Mouse (Mus musculus) ovary, postnatal 14 days (tissue): ENCODE measurements at regions not wholly inside any gene's neighbourhood (a gene's known extent, or its start where the extent isn't known, plus 50 kb on each side); places are given as distances from the start of the nearest gene placed in this dataset.
"Not testable (repeated sequence)": the region's sequence is repeated elsewhere in the genome, so short reads cannot be mapped to it uniquely, and the experiment has no call there.

Source experiments
- DNase-seq: peaks from one replicate; pipeline ENCODE4 v3.0.0; 2022; ENCODE audit warnings: low spot score

DNA sequence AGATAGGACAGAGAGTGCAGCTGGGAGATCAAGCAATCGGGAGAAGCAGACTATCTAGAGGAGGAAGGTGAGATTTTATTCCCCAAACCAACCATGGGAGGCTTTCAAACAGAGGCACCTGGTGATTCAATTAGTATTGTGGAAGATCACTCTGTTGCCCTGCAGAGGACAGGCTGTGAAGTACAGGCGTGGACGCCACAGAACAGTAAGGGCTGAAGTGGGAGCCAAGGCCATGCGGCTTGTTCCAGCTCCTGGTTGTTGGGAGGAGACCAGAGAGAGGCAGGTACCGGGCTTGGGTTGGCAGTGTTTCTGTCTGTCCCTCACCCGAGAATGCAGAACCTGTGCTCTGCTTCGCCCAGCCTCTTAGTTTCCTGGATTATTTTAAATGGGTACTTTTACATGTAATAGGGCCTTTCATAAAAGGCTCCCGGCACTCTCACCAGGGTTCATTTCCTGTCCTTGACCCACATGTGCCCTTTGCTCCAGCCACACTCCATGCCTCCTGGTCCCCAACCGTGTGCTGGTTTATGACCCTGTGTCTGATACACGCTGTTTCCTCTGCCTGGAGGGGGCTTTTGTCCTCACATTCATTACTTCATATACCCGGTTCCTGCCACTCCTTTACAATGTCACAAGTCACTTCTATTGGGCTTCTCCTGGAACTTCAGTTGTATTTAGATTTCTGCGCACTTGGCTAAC, 58.3 kb downstream of the Vcpkmt start:
- no peak for DNase-seq

DNA sequence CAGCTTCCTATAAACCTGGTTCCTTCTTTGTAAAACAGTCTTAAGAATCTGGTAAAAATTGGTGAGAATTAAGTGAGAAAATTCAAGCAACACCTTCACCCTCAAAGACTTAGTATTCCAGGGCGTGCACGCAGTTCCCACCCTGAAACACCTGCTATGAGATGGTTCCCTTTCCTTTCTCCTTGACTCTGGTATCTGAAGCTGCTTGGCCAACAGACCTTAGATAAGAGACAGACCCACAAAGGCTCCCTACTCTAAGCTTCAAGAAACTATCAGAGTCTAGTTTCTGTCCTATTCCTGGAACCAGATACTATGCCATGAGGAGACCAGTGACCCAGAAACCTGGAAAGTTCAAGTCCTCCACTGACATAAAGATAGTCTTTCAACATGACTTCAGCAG, 63.0 kb downstream of the Vcpkmt start:
- no peak for DNase-seq

DNA sequence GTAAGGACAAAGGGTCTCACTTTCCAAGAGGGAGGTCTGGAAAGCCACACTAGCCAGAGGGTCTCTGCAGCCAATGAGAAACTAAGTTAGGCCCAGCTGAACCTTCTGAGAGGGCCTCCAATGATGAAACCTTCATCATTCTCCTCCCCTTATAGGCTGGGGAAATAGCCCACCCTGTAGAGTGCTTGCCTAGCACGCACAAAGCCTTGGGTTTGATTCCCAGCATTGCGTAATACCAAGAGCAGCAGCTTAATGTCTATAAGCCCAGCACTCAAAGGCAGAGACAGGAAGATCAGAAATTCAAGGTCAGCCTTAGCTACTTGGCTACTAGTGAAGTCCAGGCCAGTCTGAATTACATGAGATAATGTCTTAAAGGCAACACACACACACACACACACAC, 63.8 kb downstream of the Vcpkmt start:
- DNase-seq, result no peak

DNA sequence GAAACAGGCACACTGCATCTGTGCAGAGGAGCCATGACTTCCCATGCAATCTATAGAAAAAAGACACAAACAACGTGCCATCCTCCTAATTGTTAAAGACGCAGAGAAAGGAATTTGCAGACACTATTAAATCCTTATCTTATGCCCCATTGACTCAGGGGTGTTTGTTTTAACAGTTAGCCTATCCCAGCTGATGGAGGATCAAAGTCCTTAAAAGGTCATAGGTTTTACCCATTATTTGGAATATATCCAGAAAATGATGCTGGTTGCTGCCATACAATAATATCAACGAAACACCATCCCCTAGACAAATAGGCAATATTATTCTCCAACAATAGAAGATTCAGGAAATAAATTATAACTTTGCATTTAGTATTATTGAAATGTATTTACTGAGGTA, 65.2 kb downstream of the Vcpkmt start:
- DNase-seq, result no peak

DNA sequence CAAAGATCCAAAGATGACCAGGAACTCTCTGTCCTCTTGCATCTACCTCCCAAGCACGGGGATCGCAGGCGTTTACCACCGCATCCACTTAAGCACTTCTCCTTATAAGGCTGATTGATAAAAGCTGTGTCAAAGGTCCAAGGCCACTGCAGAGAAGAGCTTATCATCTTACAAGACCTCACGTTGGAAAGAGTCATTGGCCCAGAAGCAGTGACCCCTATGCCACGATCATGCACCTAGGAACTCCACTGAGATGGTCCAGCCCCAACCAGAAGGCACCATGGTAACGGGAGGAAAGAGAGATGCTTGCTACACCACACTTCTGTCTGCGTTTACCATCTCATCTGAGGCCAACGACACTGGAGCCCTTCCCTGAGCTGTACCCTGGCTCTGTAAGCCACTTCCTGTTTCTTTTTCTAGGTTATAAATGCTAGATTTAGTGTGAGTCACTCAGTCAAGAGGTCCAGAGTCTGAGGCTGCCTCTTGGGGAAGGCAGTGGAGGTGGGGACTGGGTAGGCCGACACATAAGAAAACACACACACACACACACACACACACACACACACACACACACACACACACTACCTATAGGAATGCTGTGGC, 66.4 kb downstream of the Vcpkmt start:
- DNase-seq, result no peak

DNA sequence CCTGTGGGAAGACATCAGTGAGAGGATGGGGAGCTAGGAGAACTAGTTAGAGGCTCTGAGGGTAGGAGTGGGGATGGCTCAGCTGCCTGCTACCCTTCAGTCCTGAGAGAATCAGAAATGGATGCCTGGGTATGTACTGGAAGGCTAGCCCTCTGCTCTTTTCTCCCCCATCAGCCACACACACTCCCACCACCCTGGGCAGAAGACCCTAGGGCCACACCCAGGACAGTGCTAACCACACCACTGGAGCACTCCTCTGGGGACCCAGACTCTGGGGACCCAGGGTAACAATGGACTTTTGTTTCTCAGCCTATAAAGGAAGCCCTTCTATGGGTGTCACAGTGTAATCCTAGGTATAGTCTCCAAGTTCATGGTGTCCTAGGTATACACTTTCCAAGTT, 67.0 kb downstream of the Vcpkmt start:
- no peak for DNase-seq

DNA sequence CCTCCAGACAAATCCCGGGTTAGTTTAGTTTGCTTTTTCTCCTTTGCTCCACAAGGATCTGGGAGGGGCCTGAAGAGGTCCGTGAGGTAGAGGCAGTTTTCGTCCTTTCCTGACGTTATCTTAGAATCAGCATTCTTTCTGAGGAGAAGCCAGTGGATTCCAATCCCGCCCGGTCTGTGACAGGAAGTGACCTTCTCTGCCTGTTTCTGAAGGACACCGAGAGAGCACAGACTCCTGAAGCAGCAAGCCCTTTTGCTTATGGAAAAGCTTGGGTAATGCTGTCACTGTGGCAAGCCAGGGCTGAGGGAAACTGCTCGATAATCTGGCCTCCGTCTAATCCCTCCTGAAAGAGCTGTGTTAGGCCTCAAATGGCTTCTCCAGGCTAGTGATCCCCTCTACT, 67.7 kb downstream of the Vcpkmt start:
- no peak for DNase-seq

DNA sequence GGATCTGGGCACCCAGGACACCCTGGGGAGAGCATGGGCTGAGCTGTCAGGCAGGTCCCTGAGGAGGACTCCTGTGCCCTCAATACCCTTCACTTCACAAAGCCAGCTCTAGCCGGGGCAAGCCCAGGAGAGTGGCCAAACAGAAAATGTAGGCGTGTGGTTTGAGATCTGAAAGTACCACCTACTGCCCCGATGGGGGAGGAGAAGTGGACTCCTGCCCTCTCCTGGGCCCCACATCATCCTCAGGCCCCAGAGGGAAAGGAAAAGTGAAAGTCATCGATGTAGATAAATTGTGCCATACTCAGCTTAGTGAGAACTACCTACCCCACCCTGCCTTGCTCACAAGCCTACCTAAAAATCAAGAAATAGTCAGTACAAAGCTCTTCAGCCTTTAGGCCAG, 69.7 kb downstream of the Vcpkmt start:
- DNase-seq, result no peak

DNA sequence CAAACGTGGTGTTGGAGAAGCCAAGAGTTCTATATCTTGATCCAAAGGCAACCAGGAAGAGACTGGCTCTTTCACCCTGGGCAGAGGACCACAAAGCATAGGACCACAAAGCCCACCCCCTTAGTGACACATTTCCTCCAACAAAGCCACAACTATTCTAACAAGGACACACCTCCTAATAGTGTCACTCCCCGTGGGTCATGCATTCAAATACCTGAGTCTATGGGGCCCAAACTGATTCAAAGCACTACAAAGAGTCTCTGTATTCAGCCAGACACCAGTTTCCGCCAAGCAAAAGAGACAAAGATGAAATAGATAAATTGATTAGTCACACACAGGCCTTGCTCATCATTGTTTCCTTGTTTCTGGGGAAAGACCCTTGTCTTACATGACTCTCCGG, 72.1 kb downstream of the Vcpkmt start:
- no peak for DNase-seq

DNA sequence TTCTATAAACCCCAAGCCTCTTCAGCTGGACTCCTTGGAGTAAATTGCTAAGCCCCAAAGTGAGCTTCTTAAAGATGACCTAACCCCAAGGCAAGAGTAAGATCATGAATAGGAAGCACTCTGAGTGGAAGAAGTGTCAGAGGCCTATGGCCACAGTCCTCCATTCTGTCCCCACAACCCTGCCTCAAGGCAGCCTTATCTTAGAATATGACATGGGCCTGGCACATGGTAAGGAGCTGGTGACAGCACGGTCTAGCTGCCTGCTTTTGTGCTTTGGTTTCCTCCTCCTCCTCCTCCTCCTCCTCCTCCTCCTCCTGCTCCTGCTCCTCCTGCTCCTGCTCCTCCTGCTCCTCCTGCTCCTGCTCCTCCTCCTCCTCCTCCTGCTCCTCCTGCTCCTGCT, 73.6 kb downstream of the Vcpkmt start:
- not testable (repeated sequence) for DNase-seq

DNA sequence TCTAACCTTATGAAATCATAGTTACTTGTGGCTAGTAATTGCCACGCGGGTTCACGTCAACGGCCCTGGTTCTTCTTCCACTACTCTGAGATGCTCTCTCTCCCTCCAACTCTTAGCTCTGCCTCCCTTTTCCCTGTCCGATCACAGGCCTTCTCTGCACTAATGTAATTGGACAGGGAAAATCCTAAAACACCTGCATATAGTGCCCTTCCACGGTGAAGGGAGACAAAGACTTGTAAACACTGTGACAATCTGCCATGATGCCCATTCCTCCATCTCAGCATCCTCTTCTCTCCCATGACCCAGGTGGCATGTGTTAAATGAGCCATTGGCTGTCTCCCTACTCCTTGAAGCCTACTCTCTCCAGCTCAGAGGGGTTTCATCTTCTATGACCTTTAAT, 74.9 kb downstream of the Vcpkmt start:
- no peak for DNase-seq

DNA sequence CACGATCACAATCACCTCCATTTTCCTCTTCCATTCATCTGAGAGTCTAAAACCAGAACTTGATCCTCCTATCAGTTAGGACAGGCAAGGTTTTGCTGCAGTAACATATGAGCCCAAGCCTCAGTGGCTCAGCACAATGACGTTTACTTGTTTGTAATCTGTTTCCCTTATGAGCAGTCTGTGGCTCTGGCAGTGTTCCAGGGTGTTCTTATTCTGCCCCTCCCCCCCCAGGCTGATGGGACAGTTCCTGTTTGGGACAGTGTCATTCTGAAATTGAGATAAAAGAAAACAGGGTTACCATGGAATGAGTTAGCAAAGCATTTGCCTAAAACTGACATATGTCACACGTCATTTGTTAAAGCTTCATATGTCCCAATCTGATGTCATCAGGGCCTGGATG, 75.5 kb downstream of the Vcpkmt start:
- no peak for DNase-seq

DNA sequence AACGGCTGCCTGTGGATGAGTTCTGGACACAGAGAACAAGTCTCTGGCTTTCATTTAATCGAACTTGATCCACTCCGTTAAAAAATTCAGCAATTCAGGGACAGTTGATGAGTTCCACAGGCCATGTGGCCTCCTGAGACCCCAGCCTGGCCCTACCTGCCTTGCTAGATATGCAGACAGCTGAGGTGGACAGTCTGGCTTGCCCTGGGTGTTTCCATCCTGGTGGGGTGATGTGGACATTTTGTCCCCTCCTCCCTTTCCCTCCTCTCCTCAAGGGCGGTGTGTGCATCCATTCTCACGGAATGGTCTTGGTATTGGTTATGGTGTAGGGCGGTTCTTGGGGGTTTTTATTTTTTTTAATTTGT, 80.1 kb downstream of the Vcpkmt start:
- DNase-seq, result no peak

DNA sequence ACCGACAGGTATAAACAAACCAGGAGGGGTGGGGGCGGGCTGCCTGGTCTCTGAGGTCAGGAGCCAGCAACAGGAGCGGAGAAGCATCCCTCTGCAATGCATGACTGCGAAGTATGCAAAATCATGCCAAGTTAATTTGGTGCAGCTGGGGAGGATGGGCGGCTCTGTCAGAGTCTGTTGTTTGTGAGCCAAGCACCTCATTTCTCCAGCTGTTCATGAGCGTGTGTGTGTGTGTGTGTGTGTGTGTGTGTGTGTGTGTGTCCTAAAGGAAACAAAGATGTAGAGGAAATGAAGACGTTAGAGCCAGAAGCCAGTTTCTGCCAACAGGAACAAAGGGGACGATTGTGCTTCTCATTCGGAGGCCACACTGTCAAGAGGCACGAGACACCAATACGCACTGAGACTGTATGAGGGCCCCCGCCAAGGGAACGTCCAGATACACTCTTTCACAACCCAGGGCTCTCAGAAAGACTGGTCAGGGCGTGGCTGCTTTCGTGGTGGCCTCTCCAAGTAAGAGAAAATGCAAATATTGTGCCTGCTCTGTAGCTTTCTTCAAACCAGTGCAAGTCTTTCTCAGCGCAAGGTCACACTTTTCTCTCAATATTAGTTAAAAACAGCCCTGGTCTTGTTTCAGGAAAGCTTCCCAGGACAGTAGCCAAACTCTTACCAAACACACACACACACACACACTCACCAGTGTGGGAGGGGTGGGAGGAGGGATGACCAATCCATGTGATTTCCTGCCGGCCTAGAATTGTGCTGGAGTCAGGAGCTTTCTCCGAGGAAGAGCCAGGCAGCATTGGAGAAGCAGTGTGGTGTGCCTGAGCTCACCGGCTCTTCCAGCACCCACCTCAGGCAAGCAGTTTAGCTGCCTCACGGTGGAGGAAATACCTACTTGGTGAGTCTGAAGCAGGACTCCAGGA, 80.8 kb downstream of the Vcpkmt start:
- peak; percentile 78 for DNase-seq

DNA sequence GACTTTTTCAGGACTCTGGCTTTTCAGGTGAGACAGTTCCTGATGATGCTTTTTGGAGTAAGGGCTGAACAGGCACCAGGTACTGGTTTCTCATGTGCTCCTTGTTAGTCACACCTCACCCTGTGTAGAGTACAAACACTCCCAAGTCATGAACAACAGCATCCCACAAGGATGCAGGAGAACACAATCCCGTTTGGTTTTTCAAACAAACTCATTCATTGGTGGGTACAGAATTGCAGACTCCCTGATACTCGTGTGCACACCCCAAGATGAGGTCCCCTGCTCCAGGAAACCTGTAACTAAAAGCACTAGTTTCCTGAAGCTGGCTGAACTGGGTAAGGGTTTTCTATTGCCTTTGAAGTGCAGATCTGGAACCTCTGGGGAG, 81.5 kb downstream of the Vcpkmt start:
- DNase-seq, result no peak

DNA sequence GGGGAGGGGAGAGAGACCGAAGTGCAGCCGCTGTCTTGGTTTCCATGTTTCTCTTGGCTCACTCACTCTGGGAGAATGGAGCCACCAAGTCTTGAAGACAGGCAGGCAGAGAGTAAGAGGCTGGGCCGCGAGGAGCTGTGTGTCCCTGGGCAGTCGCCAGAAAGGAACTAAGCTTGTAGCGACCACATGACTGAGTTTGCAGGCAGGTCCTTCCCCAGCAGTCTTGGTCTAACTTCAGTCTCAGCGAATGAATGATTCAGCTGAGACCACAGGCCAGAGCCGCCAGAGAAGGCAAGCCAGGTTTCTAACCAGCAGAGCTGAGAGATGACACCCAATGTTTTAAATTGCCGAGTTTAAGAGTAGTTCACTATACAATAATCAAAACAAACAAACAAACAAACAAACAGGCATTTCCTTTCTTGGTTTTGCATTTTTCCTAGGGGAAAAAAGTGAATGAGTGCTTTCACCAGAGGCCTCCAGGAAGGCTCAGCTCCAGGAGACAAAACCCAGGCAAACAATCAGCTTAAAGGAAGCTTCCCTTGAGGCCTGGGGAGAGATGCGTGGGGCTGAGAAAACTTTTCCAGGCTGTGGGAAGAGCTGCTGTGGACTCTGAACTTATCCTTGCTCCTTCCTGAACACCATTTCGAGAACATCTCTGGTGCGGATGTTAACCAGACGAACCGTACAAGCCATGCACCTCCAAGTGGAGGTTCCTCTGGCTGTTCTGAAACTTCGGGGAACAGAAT, 82.1 kb downstream of the Vcpkmt start:
- DNase-seq, result no peak

DNA sequence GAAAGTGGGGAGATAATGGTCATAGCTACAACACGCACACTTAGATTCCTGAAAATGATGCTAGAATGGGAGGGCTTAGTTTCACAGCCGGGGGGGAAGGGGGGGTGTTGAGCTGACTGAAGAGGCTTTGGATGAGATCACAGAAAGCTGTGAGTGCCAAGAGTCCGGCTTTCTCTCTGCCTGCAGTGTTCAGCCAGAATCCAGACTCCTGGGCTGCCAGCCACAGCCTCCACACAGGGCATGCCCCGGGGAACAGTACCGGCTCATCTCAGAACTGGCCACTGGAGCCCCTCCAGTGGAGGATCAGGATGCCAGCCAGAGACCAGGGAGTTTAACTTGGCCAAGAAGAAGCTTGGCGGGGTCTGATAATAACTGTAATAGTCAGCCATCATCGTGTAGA, 85.7 kb downstream of the Vcpkmt start:
- peak; percentile 61 for DNase-seq

DNA sequence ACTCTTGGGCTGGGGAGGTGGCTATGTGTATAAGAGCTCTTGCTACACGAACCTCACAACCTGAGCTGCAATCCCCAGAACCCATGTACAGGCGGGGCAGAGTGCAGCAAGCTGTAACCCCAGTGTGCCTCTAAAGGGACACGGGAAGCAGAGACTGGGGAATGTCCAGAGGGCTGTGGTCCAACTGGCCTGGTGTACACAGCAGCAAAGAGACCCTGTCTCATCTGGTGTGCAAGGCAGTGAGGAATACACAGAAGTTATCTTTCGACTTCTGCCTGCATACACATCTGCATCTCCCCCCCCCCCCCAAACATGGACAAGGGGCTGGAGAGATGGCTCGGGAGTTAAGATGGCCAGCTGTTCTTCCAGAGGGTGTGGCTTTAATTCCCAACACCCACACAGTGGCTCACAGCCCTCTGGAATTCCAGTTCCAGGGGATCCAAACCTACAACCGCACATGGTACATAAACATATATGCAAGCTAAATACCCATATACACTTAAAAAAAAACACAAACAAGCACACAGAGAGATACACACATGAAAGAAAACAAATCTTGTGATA, 86.4 kb downstream of the Vcpkmt start:
- no peak for DNase-seq

DNA sequence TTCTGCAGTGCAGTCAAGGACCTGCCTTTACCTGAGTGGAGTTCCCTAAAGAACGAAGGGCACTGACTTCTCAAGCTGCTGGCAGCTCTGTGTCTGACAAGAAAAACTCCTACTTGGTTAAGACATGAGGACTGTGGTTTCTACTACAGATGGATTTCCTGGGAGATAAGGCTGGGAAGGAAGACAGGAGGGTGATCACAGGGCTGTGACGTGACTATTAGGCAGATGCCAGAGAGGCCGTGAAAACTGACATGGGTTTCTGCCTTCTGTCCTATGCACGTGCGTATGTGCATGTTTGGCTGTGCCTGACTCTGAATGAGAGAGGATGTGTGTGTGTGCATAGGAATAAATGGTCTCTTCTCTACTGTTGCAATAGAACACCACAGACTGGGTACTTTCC, 87.1 kb downstream of the Vcpkmt start:
- DNase-seq, result no peak

DNA sequence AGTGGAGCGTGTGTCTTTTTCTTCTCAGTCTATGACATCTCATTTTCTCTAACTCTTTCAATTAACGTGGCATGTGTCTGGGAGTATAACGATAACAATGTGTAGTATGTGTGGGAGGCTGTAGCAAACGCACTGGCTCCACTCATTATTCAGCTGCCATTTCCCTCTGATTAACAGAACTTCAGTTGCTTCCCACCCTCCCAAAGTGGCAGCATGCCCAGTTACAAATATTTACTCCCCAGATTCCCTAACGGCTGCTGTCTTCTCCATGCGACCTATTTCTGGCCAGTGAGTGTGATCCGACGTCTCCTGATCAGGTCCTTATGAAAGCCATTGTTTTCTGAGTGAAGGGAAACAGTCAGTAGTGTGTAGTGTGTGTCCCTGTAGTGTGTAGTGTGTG, 88.2 kb downstream of the Vcpkmt start:
- DNase-seq, result no peak

DNA sequence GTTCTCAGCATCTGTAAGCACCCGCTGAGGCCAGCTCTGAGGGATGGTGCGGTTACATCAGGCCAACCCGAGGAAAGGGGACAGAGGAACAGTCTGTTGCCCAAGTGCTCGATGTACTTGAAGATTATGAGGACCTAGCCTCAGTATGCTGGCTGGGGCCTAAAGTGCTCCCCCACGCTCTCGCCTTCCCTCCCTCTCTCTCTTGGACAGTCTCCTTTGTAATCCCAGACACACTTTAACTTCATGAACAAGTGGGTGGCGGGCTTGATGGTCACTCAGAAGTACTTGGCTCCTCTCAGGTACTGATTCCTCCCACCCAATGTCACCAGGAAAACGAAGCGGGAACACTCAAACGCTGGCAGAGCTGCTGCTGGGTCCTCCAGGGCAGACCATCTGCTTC, 93.1 kb downstream of the Vcpkmt start:
- DNase-seq, result no peak

DNA sequence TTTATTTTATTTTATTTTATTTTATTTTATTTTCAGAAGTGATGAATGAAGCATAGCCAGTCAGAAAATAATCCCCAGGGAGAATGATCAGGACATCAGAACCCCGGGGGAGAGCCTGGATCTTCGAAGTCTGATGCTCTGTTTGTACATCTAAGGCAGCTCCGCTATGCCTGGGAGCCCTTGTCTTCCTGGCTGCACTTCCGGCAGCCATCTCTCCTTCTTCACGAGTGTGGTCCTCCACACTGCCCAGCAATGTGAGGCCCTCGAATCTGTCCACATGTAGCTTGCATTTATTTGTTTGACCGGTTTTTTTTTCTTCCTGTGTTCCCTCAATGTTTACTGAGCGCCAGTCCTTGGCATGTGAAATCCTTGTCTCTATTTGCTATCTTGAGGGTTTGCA, 95.9 kb downstream of the Vcpkmt start:
- no peak for DNase-seq
